Mouse (Mus musculus): ENCODE measurements around the gene Xylt1. TPM values are rescaled to one million over a fixed set of nuclear protein-coding genes. Genes with fewer than 3 reads are reported as not detected.

The Xylt1 gene
- polyA plus RNA-seq, 1 experiment, result 10.5 TPM

- TF ChIP-seq POLR2A (IDR thresholded peaks at IDR 0.05; ENCODE audit: borderline replicate concordance, low read depth, low read length) (no peak), CTCF (IDR thresholded peaks at IDR 0.05; ENCODE audit: low read depth, low read length) (no peak)
- Histone ChIP-seq H3K4me3 (ENCODE audit: insufficient read depth, low read length) (no peak overlapping the region), H3K4me1 (ENCODE audit: control insufficient read depth, insufficient read depth, low read length) (peaks cover 24% of the 10 kb centered on the region), H3K27ac (ENCODE audit: insufficient read depth, low read depth, low read length) (no peak overlapping the region)
Observed at GRCm38 (mm10) chr7:117429895-117430294, 49.1 kb downstream of the Xylt1 start.

GRCm38 (mm10) chr7:117430361-117430935 is 49.7 kb downstream of the Xylt1 start:
- Histone ChIP-seq H3K4me3 (ENCODE audit: insufficient read depth, low read length) (no peak overlapping the region), H3K4me1 (ENCODE audit: control insufficient read depth, insufficient read depth, low read length) (peaks cover 24% of the 10 kb centered on the region), H3K27ac (ENCODE audit: insufficient read depth, low read depth, low read length) (no peak overlapping the region)
- TF ChIP-seq POLR2A (IDR thresholded peaks at IDR 0.05; ENCODE audit: borderline replicate concordance, low read depth, low read length) (no peak), CTCF (IDR thresholded peaks at IDR 0.05; ENCODE audit: low read depth, low read length) (no peak)

GRCm38 (mm10) chr7:117433641-117434040 is 52.9 kb downstream of the Xylt1 start:
- no peak for TF ChIP-seq POLR2A (IDR thresholded peaks at IDR 0.05; ENCODE audit: borderline replicate concordance, low read depth, low read length)
- Histone ChIP-seq H3K4me3 (ENCODE audit: insufficient read depth, low read length) (no peak overlapping the region), H3K4me1 (ENCODE audit: control insufficient read depth, insufficient read depth, low read length) (peaks cover 16% of the 10 kb centered on the region), H3K27ac (ENCODE audit: insufficient read depth, low read depth, low read length) (no peak overlapping the region)

GRCm38 (mm10) chr7:117435091-117435490 is 54.3 kb downstream of the Xylt1 start:
- H3K27ac ChIP-seq (ENCODE audit: insufficient read depth, low read depth, low read length), result no peak overlapping the region
- peaks cover 4% of the 10 kb centered on the region for H3K4me1 ChIP-seq (ENCODE audit: control insufficient read depth, insufficient read depth, low read length)
- no peak for TF ChIP-seq CTCF (IDR thresholded peaks at IDR 0.05; ENCODE audit: low read depth, low read length)
- TF ChIP-seq POLR2A (IDR thresholded peaks at IDR 0.05; ENCODE audit: borderline replicate concordance, low read depth, low read length), result no peak
- H3K4me3 ChIP-seq (ENCODE audit: insufficient read depth, low read length), result no peak overlapping the region

GRCm38 (mm10) chr7:117435730-117436441 is 55.1 kb downstream of the Xylt1 start:
- Histone ChIP-seq H3K27ac (ENCODE audit: insufficient read depth, low read depth, low read length) (no peak overlapping the region), H3K4me3 (ENCODE audit: insufficient read depth, low read length) (no peak overlapping the region), H3K4me1 (ENCODE audit: control insufficient read depth, insufficient read depth, low read length) (no peaks in the 10 kb centered on the region)
- TF ChIP-seq POLR2A (IDR thresholded peaks at IDR 0.05; ENCODE audit: borderline replicate concordance, low read depth, low read length) (no peak), CTCF (IDR thresholded peaks at IDR 0.05; ENCODE audit: low read depth, low read length) (no peak)

GRCm38 (mm10) chr7:117436892-117437291 is 56.1 kb downstream of the Xylt1 start:
- no peak overlapping the region for H3K4me3 ChIP-seq (ENCODE audit: insufficient read depth, low read length)
- TF ChIP-seq CTCF (IDR thresholded peaks at IDR 0.05; ENCODE audit: low read depth, low read length), result no peak
- TF ChIP-seq POLR2A (IDR thresholded peaks at IDR 0.05; ENCODE audit: borderline replicate concordance, low read depth, low read length), result no peak

GRCm38 (mm10) chr7:117440994-117441393 is 60.2 kb downstream of the Xylt1 start:
- no peak overlapping the region for H3K4me3 ChIP-seq (ENCODE audit: insufficient read depth, low read length)

More at GRCm38 (mm10) chr7:117436892-117437291, 56.1 kb downstream of the Xylt1 start:
- Histone ChIP-seq H3K27ac (ENCODE audit: insufficient read depth, low read depth, low read length) (no peak overlapping the region), H3K4me1 (ENCODE audit: control insufficient read depth, insufficient read depth, low read length) (peaks cover 6% of the 10 kb centered on the region; the same call in 1 of the 2 replicates)

GRCm38 (mm10) chr7:117442639-117443038 is 61.9 kb downstream of the Xylt1 start:
- no peak overlapping the region for H3K27ac ChIP-seq (ENCODE audit: insufficient read depth, low read depth, low read length)
- peaks cover 7% of the 10 kb centered on the region; the same call in 1 of the 2 replicates for H3K4me1 ChIP-seq (ENCODE audit: control insufficient read depth, insufficient read depth, low read length)
- TF ChIP-seq CTCF (IDR thresholded peaks at IDR 0.05; ENCODE audit: low read depth, low read length) (no peak), POLR2A (IDR thresholded peaks at IDR 0.05; ENCODE audit: borderline replicate concordance, low read depth, low read length) (no peak)
- H3K4me3 ChIP-seq (ENCODE audit: insufficient read depth, low read length), result no peak overlapping the region

More at GRCm38 (mm10) chr7:117440994-117441393, 60.2 kb downstream of the Xylt1 start:
- TF ChIP-seq POLR2A (IDR thresholded peaks at IDR 0.05; ENCODE audit: borderline replicate concordance, low read depth, low read length) (no peak), CTCF (IDR thresholded peaks at IDR 0.05; ENCODE audit: low read depth, low read length) (no peak)
- Histone ChIP-seq H3K4me1 (ENCODE audit: control insufficient read depth, insufficient read depth, low read length) (peaks cover 7% of the 10 kb centered on the region; the same call in 1 of the 2 replicates), H3K27ac (ENCODE audit: insufficient read depth, low read depth, low read length) (no peak overlapping the region)

GRCm38 (mm10) chr7:117443215-117443614 is 62.4 kb downstream of the Xylt1 start:
- no peak overlapping the region for H3K27ac ChIP-seq (ENCODE audit: insufficient read depth, low read depth, low read length)
- TF ChIP-seq CTCF (IDR thresholded peaks at IDR 0.05; ENCODE audit: low read depth, low read length) (no peak), POLR2A (IDR thresholded peaks at IDR 0.05; ENCODE audit: borderline replicate concordance, low read depth, low read length) (no peak)

GRCm38 (mm10) chr7:117445471-117445870 is 64.7 kb downstream of the Xylt1 start:
- no peak overlapping the region for H3K27ac ChIP-seq (ENCODE audit: insufficient read depth, low read depth, low read length)
- TF ChIP-seq POLR2A (IDR thresholded peaks at IDR 0.05; ENCODE audit: borderline replicate concordance, low read depth, low read length) (no peak), CTCF (IDR thresholded peaks at IDR 0.05; ENCODE audit: low read depth, low read length) (no peak)
- no peak overlapping the region for H3K4me3 ChIP-seq (ENCODE audit: insufficient read depth, low read length)

More at GRCm38 (mm10) chr7:117443215-117443614, 62.4 kb downstream of the Xylt1 start:
- Histone ChIP-seq H3K4me3 (ENCODE audit: insufficient read depth, low read length) (no peak overlapping the region), H3K4me1 (ENCODE audit: control insufficient read depth, insufficient read depth, low read length) (peaks cover 7% of the 10 kb centered on the region; the same call in 1 of the 2 replicates)

More at GRCm38 (mm10) chr7:117445471-117445870, 64.7 kb downstream of the Xylt1 start:
- H3K4me1 ChIP-seq (ENCODE audit: control insufficient read depth, insufficient read depth, low read length), result peaks cover 7% of the 10 kb centered on the region; the same call in 1 of the 2 replicates

Measured in bone marrow macrophage, adult 2 months (primary cell).